Mouse (Mus musculus): Measurements from ENCODE around the gene Tbc1d25.
A peak's percentile ranks its signal among the peaks of the same experiment; 100 is the strongest.

Gene Tbc1d25

GRCm38 (mm10) chrX:8175504-8176385 is at the start of gene Tbc1d25:
Tbc1d25 (minus strand) TSS chrX:8176181.
- DNase-seq (ENCODE audit: extremely low spot score, low spot score), result peak; percentile 71

GRCm38 (mm10) chrX:8223473-8223872 is 47.5 kb upstream of the Tbc1d25 start:
- no peak for DNase-seq (ENCODE audit: extremely low spot score, low spot score)

- DNase-seq (ENCODE audit: extremely low spot score, low spot score), result no peak
Observed at GRCm38 (mm10) chrX:8222678-8223421, 46.9 kb upstream of the Tbc1d25 start.

GRCm38 (mm10) chrX:8222296-8222677 is 46.3 kb upstream of the Tbc1d25 start:
- DNase-seq (ENCODE audit: extremely low spot score, low spot score), result no peak

GRCm38 (mm10) chrX:8219651-8220050 is 43.7 kb upstream of the Tbc1d25 start:
- DNase-seq (ENCODE audit: extremely low spot score, low spot score), result no peak

GRCm38 (mm10) chrX:8218114-8218513 is 42.1 kb upstream of the Tbc1d25 start:
- DNase-seq (ENCODE audit: extremely low spot score, low spot score), result no peak

- no peak for DNase-seq (ENCODE audit: extremely low spot score, low spot score)
Observed at GRCm38 (mm10) chrX:8217383-8217782, 41.4 kb upstream of the Tbc1d25 start.

- no peak for DNase-seq (ENCODE audit: extremely low spot score, low spot score)
Observed at GRCm38 (mm10) chrX:8211490-8212207, 35.7 kb upstream of the Tbc1d25 start.

GRCm38 (mm10) chrX:8209720-8210119 is 33.7 kb upstream of the Tbc1d25 start:
- DNase-seq (ENCODE audit: extremely low spot score, low spot score), result no peak

GRCm38 (mm10) chrX:8207224-8207623 is 31.2 kb upstream of the Tbc1d25 start:
- DNase-seq (ENCODE audit: extremely low spot score, low spot score), result no peak

- DNase-seq (ENCODE audit: extremely low spot score, low spot score), result no peak
Observed at GRCm38 (mm10) chrX:8206694-8207197, 30.8 kb upstream of the Tbc1d25 start.

GRCm38 (mm10) chrX:8206015-8206693 is 30.2 kb upstream of the Tbc1d25 start, which contains the start of gene Porcn:
Porcn (minus strand) TSS chrX:8206525.
- DNase-seq (ENCODE audit: extremely low spot score, low spot score), result peak; percentile 76

GRCm38 (mm10) chrX:8205551-8205950 is 29.6 kb upstream of the Tbc1d25 start:
- no peak for DNase-seq (ENCODE audit: extremely low spot score, low spot score)

GRCm38 (mm10) chrX:8205088-8205487 is 29.1 kb upstream of the Tbc1d25 start:
- no peak for DNase-seq (ENCODE audit: extremely low spot score, low spot score)

- no peak for DNase-seq (ENCODE audit: extremely low spot score, low spot score)
Observed at GRCm38 (mm10) chrX:8204076-8204475, 28.1 kb upstream of the Tbc1d25 start.

GRCm38 (mm10) chrX:8203105-8203504 is 27.1 kb upstream of the Tbc1d25 start:
- no peak for DNase-seq (ENCODE audit: extremely low spot score, low spot score)

GRCm38 (mm10) chrX:8193419-8193723 is 17.4 kb upstream of the Tbc1d25 start, which contains the start of gene Ebp:
Ebp (minus strand) TSS chrX:8193512.
- no peak for DNase-seq (ENCODE audit: extremely low spot score, low spot score)

- peak; percentile 78 for DNase-seq (ENCODE audit: extremely low spot score, low spot score)
Observed at GRCm38 (mm10) chrX:8192640-8193418, 16.8 kb upstream of the Tbc1d25 start.

GRCm38 (mm10) chrX:8192126-8192639 is 16.2 kb upstream of the Tbc1d25 start:
- DNase-seq (ENCODE audit: extremely low spot score, low spot score), result no peak
